Mouse (Mus musculus) forelimb bud, embryonic 11.5 days (tissue): ENCODE results near the gene Kifc3.

Experiments
- DNase-seq: peaks from one replicate; pipeline ENCODE4 v3.0.0-alpha.2; 2012; ENCODE audit warnings: low read depth, low spot score

Kifc3 gene

GRCm38 (mm10) chr8:95079305-95079704, 123.3 kb downstream of the Kifc3 start:
- DNase-seq = no peak

GRCm38 (mm10) chr8:95078055-95078454, 124.6 kb downstream of the Kifc3 start:
- no peak for DNase-seq

- no peak for DNase-seq
Observed at GRCm38 (mm10) chr8:95076151-95076550, 126.5 kb downstream of the Kifc3 start.

GRCm38 (mm10) chr8:95075504-95075903, 127.1 kb downstream of the Kifc3 start:
- DNase-seq = no peak

- peak; percentile 43 for DNase-seq
Observed at GRCm38 (mm10) chr8:95067582-95067981, 135.0 kb downstream of the Kifc3 start.

GRCm38 (mm10) chr8:95064531-95064930, 138.1 kb downstream of the Kifc3 start:
- DNase-seq = no peak

GRCm38 (mm10) chr8:95059812-95060533, 142.6 kb downstream of the Kifc3 start:
- DNase-seq = no peak

GRCm38 (mm10) chr8:95058661-95059060, 144.0 kb downstream of the Kifc3 start:
- DNase-seq = no peak

- no peak for DNase-seq
Observed at GRCm38 (mm10) chr8:95056414-95056813, 146.2 kb downstream of the Kifc3 start.

- DNase-seq = peak; percentile 29
Observed at GRCm38 (mm10) chr8:95054927-95055510, 147.6 kb downstream of the Kifc3 start, which contains the start of gene Drc7. Gene Drc7 (plus strand): TSS chr8:95055103.

- DNase-seq = no peak
Observed at GRCm38 (mm10) chr8:95054438-95054837, 148.2 kb downstream of the Kifc3 start.
